Mouse (Mus musculus): ENCODE data around the gene Gm21833.
"Not testable (repeated sequence)": the region's sequence is repeated elsewhere in the genome, so short reads cannot be mapped to it uniquely, and the experiment has no call there.

Gene Gm21833

GRCm38 (mm10) chr16:82828082-82828481, at the start of gene Gm21833:
TSS of gene Gm21833 (plus strand) at chr16:82828382.
- not testable (repeated sequence) for DNase-seq (ENCODE audit: low spot score)

- DNase-seq (ENCODE audit: low spot score) = no peak
These were observed 38.7 kb upstream of the Gm21833 start for GRCm38 (mm10) chr16:82789521-82789920.

- DNase-seq (ENCODE audit: low spot score) = no peak
These were observed 31.7 kb upstream of the Gm21833 start for GRCm38 (mm10) chr16:82796489-82796888.

- DNase-seq (ENCODE audit: low spot score) = no peak
These were observed 12.9 kb upstream of the Gm21833 start for GRCm38 (mm10) chr16:82815255-82815654.

- no peak for DNase-seq (ENCODE audit: low spot score)
These were observed 11.6 kb upstream of the Gm21833 start for GRCm38 (mm10) chr16:82816615-82817014.

- DNase-seq (ENCODE audit: low spot score) = no peak
These were observed 27.6 kb downstream of the Gm21833 start for GRCm38 (mm10) chr16:82855752-82856151.

GRCm38 (mm10) chr16:82864590-82864989, 36.4 kb downstream of the Gm21833 start:
- no peak for DNase-seq (ENCODE audit: low spot score)
